Comparison of ENCODE assay signal across 28 mouse cellular contexts in genomic region chr3:84413868-84414267, GRCm38 (mm10).
DNase-seq lines count a peak whose midpoint lies in the region; ATAC-seq and TF ChIP-seq lines count a peak whose summit lies in the region.
"Had no signal": no experiment of that assay in that cellular context is flagged by ENCODE, and none has a peak within 500 bp of the region (broad histone marks: within the 10 kb centered on the region; RNA-seq: fewer than 3 reads in every experiment).

No protein-coding gene starts in this region.

- no peak overlapping the region for H3K9ac ChIP-seq in MEL (ENCODE audit: control insufficient read depth, low read depth, low read length, poor library complexity, severe bottlenecking)
- H3K9ac ChIP-seq in liver, embryonic 12.5 days = peak overlapping the region; percentile 51; the same call in 1 of the 2 replicates
- no peak overlapping the region for H3K9ac ChIP-seq in liver, postnatal 0 days (replicated peaks)
- H3K9ac ChIP-seq: forebrain, embryonic 13.5 days; heart, embryonic 15.5 days; neural tube, embryonic 12.5 days had no signal

- TF ChIP-seq EP300 in MEL (IDR thresholded peaks at IDR 0.05; ENCODE audit: low read depth in 1 of 2, low read length in 2 of 2) = no peak; a peak in 1 of 4 replicates
- no peak for TF ChIP-seq EP300 in liver, postnatal 0 days (IDR thresholded peaks at IDR 0.05; ENCODE audit: low read depth)

- peaks cover 2 to 23% of the 10 kb centered on the region in 2 experiments; a peak in 3 of 4 replicates for H3K4me1 ChIP-seq in MEL (ENCODE audit: control insufficient read depth in 1 of 2, insufficient read depth in 2 of 2, low read length in 2 of 2)
- H3K4me1 ChIP-seq in liver, embryonic 12.5 days = peaks cover 40% of the 10 kb centered on the region
- peaks cover 18% of the 10 kb centered on the region for H3K4me1 ChIP-seq in liver, postnatal 0 days (ENCODE audit: insufficient read depth)
- H3K4me1 ChIP-seq: heart, embryonic 15.5 days had no signal

- WGBS in liver, embryonic 12.5 days (ENCODE audit: insufficient replicate concordance) = 14% methylated on average over 4 of the region's 4 CpGs
- WGBS in liver, postnatal 0 days (ENCODE audit: insufficient replicate concordance) = 28% methylated on average over 4 of the region's 4 CpGs

- intact Hi-C loops in left cerebral cortex, adult 2 months (cut with DNase I) = no loop called here

- no peaks in the 10 kb centered on the region for H3K27me3 ChIP-seq in MEL (ENCODE audit: control insufficient read depth in 1 of 2, insufficient read depth in 2 of 2, low read length in 2 of 2)
- H3K27me3 ChIP-seq in liver, embryonic 12.5 days (replicated peaks) = peaks cover 7% of the 10 kb centered on the region; the same call in 1 of the 2 replicates
- H3K27me3 ChIP-seq in liver, postnatal 0 days (ENCODE audit: insufficient read depth, low read length) = no peaks in the 10 kb centered on the region
- H3K27me3 ChIP-seq: CH12.LX; forebrain, embryonic 13.5 days; neural tube, embryonic 12.5 days had no signal

- TF ChIP-seq CTCF in MEL (IDR thresholded peaks at IDR 0.05 in 2 of 3, conservative IDR thresholded peaks at IDR 0.05 in 1 of 3; ENCODE audit: control insufficient read depth in 1 of 3, insufficient read depth in 1 of 3, low read depth in 2 of 3, low read length in 3 of 3, poor library complexity in 1 of 3, severe bottlenecking in 1 of 3) = no peak
- TF ChIP-seq CTCF in liver, postnatal 0 days (IDR thresholded peaks at IDR 0.05; ENCODE audit: low read depth) = no peak
- no peak for TF ChIP-seq CTCF in left cerebral cortex, adult 2 months (IDR thresholded peaks at IDR 0.05)

- no peak for TF ChIP-seq RAD21 in MEL (IDR thresholded peaks at IDR 0.05; ENCODE audit: low read depth, low read length)

- peak; percentile 44 for DNase-seq in MEL (ENCODE audit: low read depth, low spot score)
- DNase-seq in c-Kit-positive CD71-positive TER-119-negative erythroid progenitor cells, embryonic 14.5 days (ENCODE audit: low read depth) = peak; percentile 52
- no peak for DNase-seq in liver, postnatal 0 days
- DNase-seq in left cerebral cortex, adult 2 months (ENCODE audit: extremely low spot score in 1 of 2, low spot score in 2 of 2) = no peak
- DNase-seq in B cell, adult 2 months = no peak
- DNase-seq in spleen, adult 12 weeks (ENCODE audit: low spot score) = no peak
- DNase-seq: adrenal gland, postnatal 36 days; cerebellum, adult 9-11 months; embryo, embryonic 11 days; gastrocnemius, postnatal 25 days; heart, adult 11 months; kidney, adult 2 months; kidney, postnatal 36 days; right cerebral cortex, adult 18-20 months; thymus, postnatal 4 days had no signal

- H3K36me3 ChIP-seq in MEL (ENCODE audit: control insufficient read depth in 1 of 2, insufficient read depth in 2 of 2, low read length in 2 of 2) = peaks cover 0 to 9% of the 10 kb centered on the region in 2 experiments; a peak in 2 of 4 replicates
- no peaks in the 10 kb centered on the region for H3K36me3 ChIP-seq in liver, embryonic 12.5 days
- no peaks in the 10 kb centered on the region for H3K36me3 ChIP-seq in liver, postnatal 0 days (replicated peaks; ENCODE audit: insufficient read depth, low read length)
- H3K36me3 ChIP-seq: heart, embryonic 10.5 days; heart, embryonic 15.5 days; neural tube, embryonic 12.5 days had no signal

- H3K4me2 ChIP-seq in liver, embryonic 12.5 days = peak overlapping the region; percentile 53
- peak overlapping the region; percentile 7; the same call in 1 of the 2 replicates for H3K4me2 ChIP-seq in liver, postnatal 0 days (ENCODE audit: low read depth, low read length)
- H3K4me2 ChIP-seq: forebrain, embryonic 13.5 days; heart, embryonic 15.5 days; midbrain, embryonic 11.5 days; neural tube, embryonic 12.5 days had no signal

- peak; percentile 83 for ATAC-seq in liver, embryonic 12.5 days
- no peak for ATAC-seq in liver, postnatal 0 days
- ATAC-seq: forebrain, embryonic 13.5 days; hindbrain, embryonic 16.5 days; lung, postnatal 0 days had no signal

- no peak overlapping the region for H3K4me3 ChIP-seq in MEL (ENCODE audit: control insufficient read depth in 1 of 2, insufficient read depth in 1 of 2, low read depth in 2 of 2, low read length in 2 of 2)
- no peak overlapping the region for H3K4me3 ChIP-seq in liver, embryonic 12.5 days
- no peak overlapping the region for H3K4me3 ChIP-seq in liver, postnatal 0 days (ENCODE audit: low read depth, low read length)
- H3K4me3 ChIP-seq in left cerebral cortex, adult 2 months = no peak overlapping the region
- H3K4me3 ChIP-seq: erythroblast, embryonic 14.5 days; forebrain, embryonic 13.5 days; heart, embryonic 10.5 days; heart, embryonic 15.5 days; layer of hippocampus, adult 2 months; myocyte; neural tube, embryonic 12.5 days had no signal

- TF ChIP-seq POLR2A in MEL (IDR thresholded peaks at IDR 0.05; ENCODE audit: control insufficient read depth in 1 of 2, insufficient read depth in 1 of 2, low read depth in 1 of 2, low read length in 2 of 2, poor library complexity in 1 of 2) = no peak

- H3K79me2 ChIP-seq in MEL (ENCODE audit: control insufficient read depth, insufficient read depth, low read length, poor library complexity) = no peaks in the 10 kb centered on the region

- H3K27ac ChIP-seq in MEL (ENCODE audit: control insufficient read depth, low read depth, low read length) = no peak overlapping the region
- peak overlapping the region; percentile 81 for H3K27ac ChIP-seq in liver, embryonic 12.5 days
- no peak overlapping the region for H3K27ac ChIP-seq in liver, postnatal 0 days (ENCODE audit: low read depth)
- no peak overlapping the region for H3K27ac ChIP-seq in left cerebral cortex, adult 2 months
- H3K27ac ChIP-seq: forebrain, embryonic 13.5 days; heart, embryonic 10.5 days; heart, embryonic 15.5 days; layer of hippocampus, adult 2 months; macrophage; neural tube, embryonic 12.5 days had no signal

- H3K9me3 ChIP-seq in MEL (replicated peaks; ENCODE audit: insufficient read depth, low read length) = no peaks in the 10 kb centered on the region
- H3K9me3 ChIP-seq in liver, embryonic 12.5 days (replicated peaks) = no peaks in the 10 kb centered on the region
- H3K9me3 ChIP-seq in liver, postnatal 0 days (ENCODE audit: low read length) = no peaks in the 10 kb centered on the region
- H3K9me3 ChIP-seq: forebrain, embryonic 13.5 days; heart, embryonic 10.5 days; heart, embryonic 15.5 days; neural tube, embryonic 12.5 days had no signal

TF ChIP-seq in MEL, 35 proteins besides CTCF, POLR2A, EP300 and RAD21:
- TF ChIP-seq RCOR1 (IDR thresholded peaks at IDR 0.05; ENCODE audit: low read depth, low read length) (no peak), SMC3 (IDR thresholded peaks at IDR 0.05; ENCODE audit: low read depth, low read length) (no peak), ZC3H11A (IDR thresholded peaks at IDR 0.05; ENCODE audit: low read depth, low read length) (no peak), ETS1 (IDR thresholded peaks at IDR 0.05; ENCODE audit: low read depth, low read length) (peak; percentile 68; the same call in 1 of the 2 replicates), GATA1 (IDR thresholded peaks at IDR 0.05; ENCODE audit: low read depth, low read length) (peak; percentile 69), KAT2A (conservative IDR thresholded peaks at IDR 0.05; ENCODE audit: low read depth, low read length) (no peak)

Comparison
In these comparisons a context has a peak if more than half of its experiments do, and no peak if none do; other contexts are left out.
1. DNase-seq: peak in MEL (single experiment) and c-Kit-positive CD71-positive TER-119-negative erythroid progenitor cells, embryonic 14.5 days (single experiment); none in liver, postnatal 0 days (single experiment), left cerebral cortex, adult 2 months (0 of 2), B cell, adult 2 months (0 of 2) and spleen, adult 12 weeks (single experiment).